9 mouse cellular contexts compared by ENCODE assay signal in the genomic region with DNA sequence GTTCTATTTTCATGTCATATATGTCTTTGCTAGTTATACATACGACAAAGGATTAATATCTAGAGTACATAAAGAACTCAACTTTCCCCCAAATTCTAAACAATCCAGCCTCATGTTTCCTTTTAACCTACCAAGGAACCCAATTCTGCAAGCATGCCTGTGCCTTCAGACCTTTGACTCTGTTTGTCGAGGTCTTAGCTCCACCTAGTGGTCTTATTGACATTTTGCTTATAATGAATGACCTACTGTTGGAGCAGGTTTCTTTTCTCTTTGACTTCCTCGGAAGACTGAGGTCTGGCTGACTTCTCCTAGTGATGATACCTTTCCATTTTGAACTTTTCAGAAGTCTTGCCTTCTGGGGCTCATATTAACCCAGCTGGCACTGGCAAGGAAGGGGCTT.
DNase-seq lines count a peak whose midpoint lies in the region; ATAC-seq lines count a peak whose summit lies in the region.
"Had no signal": no experiment of that assay in that cellular context is flagged by ENCODE, and none has a peak within 500 bp of the region (broad histone marks: within the 10 kb centered on the region; RNA-seq: fewer than 3 reads in every experiment).

No protein-coding gene starts in this region.

- peak; percentile 85 for ATAC-seq in frontal cortex, adult (ENCODE audit: low TSS enrichment)
- ATAC-seq in granulocyte monocyte progenitor cell, adult 5-6 weeks (replicated peaks; ENCODE audit: poor library complexity, severe bottlenecking), result peak; percentile 52; the same call in 1 of the 2 replicates
- no peak for ATAC-seq in limb, embryonic 11.5 days (ENCODE audit: insufficient number of reproducible peaks, low FRiP score, low TSS enrichment, low read depth)

- no peaks in the 10 kb centered on the region for H3K27me3 ChIP-seq in limb, embryonic 11.5 days (ENCODE audit: control insufficient read depth, insufficient read depth, low read length)
- H3K27me3 ChIP-seq: limb, embryonic 15.5 days had no signal

- H3K4me2 ChIP-seq in limb, embryonic 11.5 days (ENCODE audit: low read depth, severe bottlenecking), result no peak overlapping the region
- H3K4me2 ChIP-seq: limb, embryonic 15.5 days had no signal

- no peaks in the 10 kb centered on the region for H3K4me1 ChIP-seq in limb, embryonic 11.5 days (ENCODE audit: control insufficient read depth, insufficient read depth, low read length)
- H3K4me1 ChIP-seq: limb, embryonic 15.5 days had no signal

- H3K9me3 ChIP-seq in limb, embryonic 11.5 days (ENCODE audit: control insufficient read depth, low read length), result no peaks in the 10 kb centered on the region
- H3K9me3 ChIP-seq: limb, embryonic 15.5 days had no signal

- H3K27ac ChIP-seq in limb, embryonic 11.5 days (replicated peaks; ENCODE audit: low read depth, low read length), result no peak overlapping the region
- H3K27ac ChIP-seq: limb, embryonic 15.5 days had no signal

- H3K36me3 ChIP-seq in limb, embryonic 11.5 days (ENCODE audit: control insufficient read depth, insufficient read depth, low read length), result no peaks in the 10 kb centered on the region
- H3K36me3 ChIP-seq: limb, embryonic 15.5 days had no signal

- H3K9ac ChIP-seq in limb, embryonic 11.5 days (ENCODE audit: low read length), result no peak overlapping the region
- H3K9ac ChIP-seq: limb, embryonic 15.5 days had no signal

- WGBS in limb, embryonic 11.5 days, result 8% methylated on average over 3 of the region's 3 CpGs

- no peak overlapping the region for H3K4me3 ChIP-seq in limb, embryonic 11.5 days (ENCODE audit: low read depth, low read length)
- H3K4me3 ChIP-seq: limb, embryonic 15.5 days had no signal

- no peak for DNase-seq in frontal cortex, postnatal 14 days (ENCODE audit: low spot score in 2 of 2)
- DNase-seq in 3134 (ENCODE audit: extremely low read depth, insufficient read length, low spot score) (peak; percentile 14), adipocyte (ENCODE audit: low spot score) (peak; percentile 61)
- DNase-seq in limb, embryonic 11.5 days (ENCODE audit: low spot score), result peak; percentile 38
- peak; percentile 7 for DNase-seq in skeletal muscle tissue, adult 2 months (ENCODE audit: low read depth, low spot score)
- DNase-seq in B cell, adult 2 months, result no peak

Comparison
In these comparisons a context has a peak if more than half of its experiments do, and no peak if none do; other contexts are left out.
1. DNase-seq: peak in 3134 (single experiment), adipocyte (single experiment), limb, embryonic 11.5 days (single experiment) and skeletal muscle tissue, adult 2 months (single experiment); none in frontal cortex, postnatal 14 days (0 of 2) and B cell, adult 2 months (0 of 2).